Mouse (Mus musculus) inflammation-experienced regulatory T-cells, adult 6 months (primary cell): ENCODE measurements around the gene Cmtm2a. TPM values are rescaled to one million over a fixed set of nuclear protein-coding genes. Genes with fewer than 3 reads are reported as not detected.

Experiments
- polyA plus RNA-seq, 3 experiments: library from polyadenylated mRNA; unstranded; fragments of 100-300 nt; shearing (Covaris generic); gene quantifications; one replicate each; pipeline ENCODE4 v1.2.1; 2017

Gene Cmtm2a
- polyA plus RNA-seq, 3 experiments from 2014 or later: not detected

Other genes with a start within 250 kb of the Cmtm2a start
- under 1 TPM in 1 of 3 experiments, not detected in 2; 0.49 TPM for gene Cdh5, start 191.6 kb downstream of the Cmtm2a start, polyA plus RNA-seq
- gene Bean1, start 122.7 kb downstream of the Cmtm2a start, polyA plus RNA-seq: not detected
- 10 to 100 TPM; 27.5 to 57.6 (median 55.8) TPM for gene Tk2, start 44.6 kb downstream of the Cmtm2a start, polyA plus RNA-seq
- gene Cklf, start 42.3 kb downstream of the Cmtm2a start, polyA plus RNA-seq: 100 to 1,000 TPM in 1 of 3 experiments, 10 to 100 TPM in 2; 92.1 to 108 (median 97.9) TPM
- not detected for gene Gm45711, start 16.9 kb upstream of the Cmtm2a start, polyA plus RNA-seq
- not detected for gene Cmtm1, start 17.0 kb upstream of the Cmtm2a start, polyA plus RNA-seq
- not detected for gene Gm11020, start 28.4 kb upstream of the Cmtm2a start, polyA plus RNA-seq
- not detected for gene Cmtm2b, start 29.0 kb upstream of the Cmtm2a start, polyA plus RNA-seq
- 10 to 100 TPM; 14.7 to 21.3 (median 17.4) TPM for gene Cmtm3, start 46.2 kb upstream of the Cmtm2a start, polyA plus RNA-seq
- gene Cmtm4, start 102.6 kb upstream of the Cmtm2a start, polyA plus RNA-seq: under 1 TPM; 0.32 to 0.78 (median 0.64) TPM
- gene Dync1li2, start 149.9 kb upstream of the Cmtm2a start, polyA plus RNA-seq: 10 to 100 TPM; 23.7 to 32.8 (median 31.2) TPM
- gene Terb1, start 216.7 kb upstream of the Cmtm2a start, polyA plus RNA-seq: not detected
- 100 to 1,000 TPM in 1 of 3 experiments, 10 to 100 TPM in 2; 80.0 to 101 (median 91.5) TPM for gene Nae1, start 241.5 kb upstream of the Cmtm2a start, polyA plus RNA-seq
- gene Car7, start 241.5 kb upstream of the Cmtm2a start, polyA plus RNA-seq: 1 to 10 TPM; 3.3 to 5.5 (median 5.3) TPM